Mouse (Mus musculus): ENCODE results near the gene Ntn4.

The Ntn4 gene

GRCm38 (mm10) chr10:93641821-93642746 is 1.6 kb downstream of the Ntn4 start:
- no peak for DNase-seq

- no peak for DNase-seq
Measured at GRCm38 (mm10) chr10:93642897-93643296, 2.4 kb downstream of the Ntn4 start.

GRCm38 (mm10) chr10:93644451-93644941 is 4.0 kb downstream of the Ntn4 start:
- no peak for DNase-seq

- DNase-seq: no peak
Measured at GRCm38 (mm10) chr10:93647655-93648561, 7.4 kb downstream of the Ntn4 start.

- DNase-seq: no peak
Measured at GRCm38 (mm10) chr10:93648598-93649102, 8.2 kb downstream of the Ntn4 start.

GRCm38 (mm10) chr10:93649127-93649526 is 8.6 kb downstream of the Ntn4 start:
- no peak for DNase-seq

GRCm38 (mm10) chr10:93649600-93649999 is 9.1 kb downstream of the Ntn4 start:
- DNase-seq: no peak

GRCm38 (mm10) chr10:93653322-93653721 is 12.8 kb downstream of the Ntn4 start:
- no peak for DNase-seq

GRCm38 (mm10) chr10:93655428-93655827 is 14.9 kb downstream of the Ntn4 start:
- DNase-seq: no peak

GRCm38 (mm10) chr10:93659792-93660191 is 19.3 kb downstream of the Ntn4 start:
- no peak for DNase-seq

- DNase-seq: no peak
Measured at GRCm38 (mm10) chr10:93661348-93661991, 21.0 kb downstream of the Ntn4 start.

GRCm38 (mm10) chr10:93662018-93662417 is 21.5 kb downstream of the Ntn4 start:
- DNase-seq: no peak

- no peak for DNase-seq
Measured at GRCm38 (mm10) chr10:93666222-93666621, 25.7 kb downstream of the Ntn4 start.

- DNase-seq: no peak
Measured at GRCm38 (mm10) chr10:93666996-93667395, 26.5 kb downstream of the Ntn4 start.

- no peak for DNase-seq
Measured at GRCm38 (mm10) chr10:93672646-93673479, 32.4 kb downstream of the Ntn4 start.

- DNase-seq: peak in 1 of 2 experiments; percentile 33
Measured at GRCm38 (mm10) chr10:93679191-93680007, 38.9 kb downstream of the Ntn4 start.

- DNase-seq: no peak
Measured at GRCm38 (mm10) chr10:93680680-93681377, 40.3 kb downstream of the Ntn4 start.

GRCm38 (mm10) chr10:93682185-93682747 is 41.8 kb downstream of the Ntn4 start:
- DNase-seq: no peak

- no peak for DNase-seq
Measured at GRCm38 (mm10) chr10:93683185-93683584, 42.7 kb downstream of the Ntn4 start.

GRCm38 (mm10) chr10:93683896-93684295 is 43.4 kb downstream of the Ntn4 start:
- no peak for DNase-seq
